Mouse (Mus musculus): ENCODE measurements around the gene Ch25h.

GRCm38 (mm10) chr19:34505161-34505721 lies 30.3 kb upstream of the Ch25h start:
- TF ChIP-seq CTCF (IDR thresholded peaks at IDR 0.05; ENCODE audit: low read depth) = no peak
- TF ChIP-seq EP300 (IDR thresholded peaks at IDR 0.05; ENCODE audit: low read depth) = no peak
